Mouse (Mus musculus): Measurements from ENCODE around the gene 6330409D20Rik. TPM values are rescaled to one million over a fixed set of nuclear protein-coding genes. Genes with fewer than 3 reads are reported as not detected.

Gene 6330409D20Rik
- total RNA-seq (2021): not detected
- long read RNA-seq, experiment 1: 0 reads
- long read RNA-seq, experiment 2: 0 reads

GRCm38 (mm10) chr2:32740916-32741272, at the start of gene 6330409D20Rik:
Gene 6330409D20Rik (minus strand): TSS chr2:32741016.
- intact Hi-C loops (cut with DNase I): no loop called here
- no peak for TF ChIP-seq CTCF (IDR thresholded peaks at IDR 0.05)
- DNase-seq: no peak
- peak within 1 kb of the TSS; percentile 67 for H3K4me3 ChIP-seq
- peak within 1 kb of the TSS; percentile 28; the same call in 1 of the 2 replicates for H3K27ac ChIP-seq

- Histone ChIP-seq H3K27ac (no peak overlapping the region), H3K4me3 (no peak overlapping the region)
- DNase-seq: no peak
- TF ChIP-seq CTCF (IDR thresholded peaks at IDR 0.05): no peak
- intact Hi-C loops (cut with DNase I): no loop called here
Observed at GRCm38 (mm10) chr2:32788581-32788980, 47.8 kb upstream of the 6330409D20Rik start.

- no peak for DNase-seq
- H3K4me3 ChIP-seq: no peak overlapping the region
- intact Hi-C loops (cut with DNase I): no loop called here
- TF ChIP-seq CTCF (IDR thresholded peaks at IDR 0.05): peak; percentile 61
- no peak overlapping the region for H3K27ac ChIP-seq
Observed at GRCm38 (mm10) chr2:32787176-32787575, 46.4 kb upstream of the 6330409D20Rik start.

- Histone ChIP-seq H3K4me3 (peak within 1 kb of the TSS; percentile 62), H3K27ac (peak within 1 kb of the TSS; percentile 82)
- DNase-seq: no peak
- no peak for TF ChIP-seq CTCF (IDR thresholded peaks at IDR 0.05)
- intact Hi-C loops (cut with DNase I): no loop called here
Observed at GRCm38 (mm10) chr2:32784048-32784681, 43.3 kb upstream of the 6330409D20Rik start, which contains the start of gene Cfap157. Gene Cfap157 (minus strand): TSS chr2:32784428.

- H3K4me3 ChIP-seq: no peak overlapping the region
- no peak for DNase-seq
- intact Hi-C loops (cut with DNase I): no loop called here
- no peak for TF ChIP-seq CTCF (IDR thresholded peaks at IDR 0.05)
- H3K27ac ChIP-seq: no peak overlapping the region
Observed at GRCm38 (mm10) chr2:32781710-32782109, 40.9 kb upstream of the 6330409D20Rik start.

GRCm38 (mm10) chr2:32779714-32780113, 38.9 kb upstream of the 6330409D20Rik start:
- intact Hi-C loops (cut with DNase I): loop anchor here (1.0 kb wide), 1 partner anchor 75 kb away; no protein-coding TSS in a partner anchor
- no peak for TF ChIP-seq CTCF (IDR thresholded peaks at IDR 0.05)
- no peak for DNase-seq
- Histone ChIP-seq H3K27ac (no peak overlapping the region), H3K4me3 (no peak overlapping the region)

GRCm38 (mm10) chr2:32779131-32779530, 38.3 kb upstream of the 6330409D20Rik start:
- H3K4me3 ChIP-seq: no peak overlapping the region
- TF ChIP-seq CTCF (IDR thresholded peaks at IDR 0.05): peak; percentile 93
- intact Hi-C loops (cut with DNase I): loop anchor here (1.0 kb wide), 1 partner anchor 75 kb away; no protein-coding TSS in a partner anchor
- H3K27ac ChIP-seq: no peak overlapping the region
- peak; percentile 81 for DNase-seq

- H3K4me3 ChIP-seq: no peak overlapping the region
- TF ChIP-seq CTCF (IDR thresholded peaks at IDR 0.05): no peak
Observed at GRCm38 (mm10) chr2:32778081-32778480, 37.3 kb upstream of the 6330409D20Rik start.

GRCm38 (mm10) chr2:32776192-32776591, 35.4 kb upstream of the 6330409D20Rik start:
- intact Hi-C loops (cut with DNase I): no loop called here
- DNase-seq: no peak

More at GRCm38 (mm10) chr2:32778081-32778480, 37.3 kb upstream of the 6330409D20Rik start:
- intact Hi-C loops (cut with DNase I): no loop called here
- no peak overlapping the region for H3K27ac ChIP-seq
- no peak for DNase-seq

GRCm38 (mm10) chr2:32775359-32776074, 34.7 kb upstream of the 6330409D20Rik start, which contains the start of the genes Ttc16 and Ptrh1:
Gene Ttc16 (minus strand): TSS chr2:32775633.
Gene Ptrh1 (plus strand): TSS chr2:32775786.
- no peak for TF ChIP-seq CTCF (IDR thresholded peaks at IDR 0.05)
- Histone ChIP-seq H3K27ac (peak within 1 kb of the TSS; percentile 91), H3K4me3 (peak within 1 kb of the TSS; percentile 90)
- intact Hi-C loops (cut with DNase I): no loop called here
- DNase-seq: peak; percentile 99

More at GRCm38 (mm10) chr2:32776192-32776591, 35.4 kb upstream of the 6330409D20Rik start:
- Histone ChIP-seq H3K27ac (peak overlapping the region; percentile 91), H3K4me3 (peak overlapping the region; percentile 90)
- TF ChIP-seq CTCF (IDR thresholded peaks at IDR 0.05): no peak

- DNase-seq: no peak
- H3K27ac ChIP-seq: no peak overlapping the region
- intact Hi-C loops (cut with DNase I): no loop called here
- H3K4me3 ChIP-seq: no peak overlapping the region
- no peak for TF ChIP-seq CTCF (IDR thresholded peaks at IDR 0.05)
Observed at GRCm38 (mm10) chr2:32772626-32773279, 31.9 kb upstream of the 6330409D20Rik start.

- no peak for TF ChIP-seq CTCF (IDR thresholded peaks at IDR 0.05)
- Histone ChIP-seq H3K4me3 (no peak overlapping the region), H3K27ac (no peak overlapping the region)
- intact Hi-C loops (cut with DNase I): no loop called here
- no peak for DNase-seq
Observed at GRCm38 (mm10) chr2:32771886-32772285, 31.1 kb upstream of the 6330409D20Rik start.

Measured in gastrocnemius, adult 2 months (tissue).